Mouse (Mus musculus) layer of hippocampus, adult 8-10 months (tissue): ENCODE results near the gene Myo18a. TPM values are rescaled to one million over a fixed set of nuclear protein-coding genes. Genes with fewer than 3 reads are reported as not detected.

Experiments used
- DNase-seq, 2 experiments: peaks; one replicate each; pipeline ENCODE4 v3.0.0; 2022; ENCODE audit warnings: low spot score in 2 of 2
- total RNA-seq, 4 experiments: library from RNA; stranded (reverse); gene quantifications; 2 replicates each; pipeline ENCODE4 v1.2.4; 2022

Gene Myo18a
- total RNA-seq, 4 experiments from 2014 or later, result 136 to 156 (median 149) TPM

GRCm38 (mm10) chr11:77896480-77896819 lies 133.4 kb downstream of the Myo18a start:
- DNase-seq, result no peak

- DNase-seq, result peak in 1 of 2 experiments; percentile 21
These were observed 134.1 kb downstream of the Myo18a start for GRCm38 (mm10) chr11:77896820-77897805.

GRCm38 (mm10) chr11:77900187-77900586 lies 137.1 kb downstream of the Myo18a start:
- no peak for DNase-seq

- DNase-seq, result no peak
These were observed 137.7 kb downstream of the Myo18a start for GRCm38 (mm10) chr11:77900696-77901095.

- DNase-seq, result no peak
These were observed 138.3 kb downstream of the Myo18a start for GRCm38 (mm10) chr11:77901366-77901765.

GRCm38 (mm10) chr11:77901775-77902355 lies 138.8 kb downstream of the Myo18a start:
- DNase-seq, result peak in 1 of 2 experiments; percentile 26

GRCm38 (mm10) chr11:77903761-77904160 lies 140.7 kb downstream of the Myo18a start:
- DNase-seq, result no peak

GRCm38 (mm10) chr11:77904707-77905106 lies 141.7 kb downstream of the Myo18a start:
- DNase-seq, result no peak

GRCm38 (mm10) chr11:77906097-77906687 lies 143.1 kb downstream of the Myo18a start:
- no peak for DNase-seq

- DNase-seq, result no peak
These were observed 143.7 kb downstream of the Myo18a start for GRCm38 (mm10) chr11:77906747-77907174.

- no peak for DNase-seq
These were observed 145.4 kb downstream of the Myo18a start for GRCm38 (mm10) chr11:77908468-77908867.

- DNase-seq, result no peak
These were observed 146.3 kb downstream of the Myo18a start for GRCm38 (mm10) chr11:77909376-77909775.

GRCm38 (mm10) chr11:77909776-77910175 lies 146.7 kb downstream of the Myo18a start:
- DNase-seq, result no peak

GRCm38 (mm10) chr11:77913505-77913904 lies 150.5 kb downstream of the Myo18a start:
- no peak for DNase-seq

GRCm38 (mm10) chr11:77914598-77915260 lies 151.7 kb downstream of the Myo18a start:
- DNase-seq, result no peak

Other genes with a start within 250 kb of the Myo18a start
- gene Abhd15, start 248.1 kb upstream of the Myo18a start, total RNA-seq, result 1 to 10 TPM; 1.0 to 2.4 (median 1.6) TPM
- 1 to 10 TPM; 4.9 to 9.1 (median 8.8) TPM for gene Trp53i13, start 247.3 kb upstream of the Myo18a start, total RNA-seq
- under 1 TPM in 1 of 4 experiments, not detected in 3; 0.20 TPM for gene Gm10392, start 244.0 kb upstream of the Myo18a start, total RNA-seq
- gene Taok1, start 155.4 kb upstream of the Myo18a start, total RNA-seq, result 100 to 1,000 TPM in 2 of 4 experiments, 10 to 100 TPM in 2; 99.9 to 115 (median 107) TPM
- gene Nufip2, start 77.1 kb upstream of the Myo18a start, total RNA-seq, result 10 to 100 TPM; 72.4 to 86.8 (median 77.3) TPM
- gene Cryba1, start 38.0 kb upstream of the Myo18a start, total RNA-seq, result not detected
- gene Gm10277, start 24.5 kb downstream of the Myo18a start, total RNA-seq, result not detected
- gene Pipox, start 130.8 kb downstream of the Myo18a start, total RNA-seq, result 1 to 10 TPM; 1.8 to 3.4 (median 2.4) TPM
- gene Sez6, start 167.6 kb downstream of the Myo18a start, total RNA-seq, result 100 to 1,000 TPM; 139 to 164 (median 153) TPM
- 10 to 100 TPM; 56.1 to 64.4 (median 61.1) TPM for gene Phf12, start 219.5 kb downstream of the Myo18a start, total RNA-seq